Comparison of ENCODE assay signal across 26 mouse cellular contexts in the genomic region with DNA sequence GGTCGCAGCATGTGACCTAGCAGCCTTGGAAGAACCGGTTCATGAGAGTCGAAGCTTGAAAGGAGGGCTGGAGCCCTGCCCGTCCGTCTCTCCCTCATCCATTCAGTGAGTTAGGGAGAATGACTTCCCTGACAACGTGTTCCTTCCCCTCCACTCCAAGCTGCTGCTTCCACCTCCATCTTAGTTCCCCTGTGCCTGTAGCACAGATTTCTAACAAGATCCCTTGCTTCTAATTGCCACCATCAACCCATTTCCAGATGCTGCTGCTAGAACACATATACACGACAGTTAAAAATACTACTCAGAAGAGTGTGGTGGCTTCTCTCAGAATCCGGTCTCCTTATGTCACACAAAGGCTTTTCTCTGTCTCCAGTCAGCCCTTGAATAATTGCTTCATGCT.
DNase-seq lines count a peak whose midpoint lies in the region; ATAC-seq and TF ChIP-seq lines count a peak whose summit lies in the region.
"Had no signal": no experiment of that assay in that cellular context is flagged by ENCODE, and none has a peak within 500 bp of the region (broad histone marks: within the 10 kb centered on the region; RNA-seq: fewer than 3 reads in every experiment).

No protein-coding gene starts in this region.

- H3K9ac ChIP-seq in midbrain, embryonic 15.5 days: no peak overlapping the region
- no peak overlapping the region for H3K9ac ChIP-seq in midbrain, postnatal 0 days (replicated peaks; ENCODE audit: low read length, poor library complexity, severe bottlenecking)
- H3K9ac ChIP-seq: embryonic facial prominence, embryonic 13.5 days; forebrain, postnatal 0 days; heart, embryonic 13.5 days; hindbrain, embryonic 15.5 days; kidney, embryonic 15.5 days; liver, embryonic 12.5 days; liver, postnatal 0 days; midbrain, embryonic 13.5 days had no signal

- DNase-seq in cerebellum, postnatal 14 days: peak; percentile 27 to 33
- DNase-seq in cerebellum, adult 8-10 months: no peak
- peak; percentile 7 to 12 for DNase-seq in layer of hippocampus, adult 2 months (ENCODE audit: low spot score in 2 of 2)
- DNase-seq in layer of hippocampus, adult 8-10 months (ENCODE audit: low spot score in 2 of 2): no peak
- no peak for DNase-seq in midbrain, postnatal 0 days (ENCODE audit: low spot score)
- no peak for DNase-seq in adrenal gland, postnatal 36 days
- DNase-seq: adrenal gland, postnatal 10 days; cerebellum, adult 18-20 months; cerebellum, postnatal 36 days; forebrain, postnatal 0 days; heart, postnatal 10 days; kidney, adult 11 months; kidney, postnatal 25 days; liver, postnatal 0 days; lung, postnatal 36 days; thymus, postnatal 4 days had no signal

- no peak for TF ChIP-seq CTCF in layer of hippocampus, adult 2 months (conservative IDR thresholded peaks at IDR 0.05)
- TF ChIP-seq CTCF in midbrain, postnatal 0 days (IDR thresholded peaks at IDR 0.05): no peak
- TF ChIP-seq CTCF in olfactory bulb, adult 2 months (IDR thresholded peaks at IDR 0.05; ENCODE audit: insufficient read depth, low read depth, low read length): no peak

- H3K9me3 ChIP-seq in midbrain, embryonic 15.5 days: no peaks in the 10 kb centered on the region
- H3K9me3 ChIP-seq in midbrain, postnatal 0 days (ENCODE audit: low read length): no peaks in the 10 kb centered on the region
- H3K9me3 ChIP-seq: embryonic facial prominence, embryonic 13.5 days; heart, embryonic 13.5 days; hindbrain, embryonic 15.5 days; kidney, embryonic 15.5 days; liver, embryonic 12.5 days; midbrain, embryonic 13.5 days had no signal

- no peaks in the 10 kb centered on the region for H3K36me3 ChIP-seq in midbrain, embryonic 15.5 days (replicated peaks)
- no peaks in the 10 kb centered on the region for H3K36me3 ChIP-seq in midbrain, postnatal 0 days (ENCODE audit: insufficient read depth, low read length)
- H3K36me3 ChIP-seq: embryonic facial prominence, embryonic 13.5 days; G1E; heart, embryonic 13.5 days; hindbrain, embryonic 15.5 days; kidney, embryonic 15.5 days; liver, embryonic 12.5 days; midbrain, embryonic 13.5 days had no signal

- H3K27ac ChIP-seq in layer of hippocampus, adult 2 months: peak overlapping the region; percentile 39; the same call in 1 of the 2 replicates
- H3K27ac ChIP-seq in midbrain, embryonic 15.5 days: no peak overlapping the region
- H3K27ac ChIP-seq in midbrain, postnatal 0 days (ENCODE audit: low read depth, low read length): no peak overlapping the region
- peak overlapping the region; percentile 58 for H3K27ac ChIP-seq in olfactory bulb, adult 2 months (ENCODE audit: insufficient read depth, low read depth, low read length)
- H3K27ac ChIP-seq: embryonic facial prominence, embryonic 13.5 days; heart, embryonic 13.5 days; hindbrain, embryonic 15.5 days; kidney, embryonic 15.5 days; liver, embryonic 12.5 days; midbrain, embryonic 13.5 days had no signal

- H3K4me3 ChIP-seq in layer of hippocampus, adult 2 months: no peak overlapping the region
- H3K4me3 ChIP-seq in midbrain, embryonic 15.5 days: no peak overlapping the region
- H3K4me3 ChIP-seq in midbrain, postnatal 0 days (ENCODE audit: low read depth, low read length): no peak overlapping the region
- H3K4me3 ChIP-seq in olfactory bulb, adult 2 months (ENCODE audit: insufficient read depth, low read depth, low read length): no peak overlapping the region
- H3K4me3 ChIP-seq: embryonic facial prominence, embryonic 13.5 days; heart, embryonic 13.5 days; hindbrain, embryonic 15.5 days; kidney, embryonic 15.5 days; liver, embryonic 12.5 days; midbrain, embryonic 13.5 days had no signal

- no peak overlapping the region for H3K4me2 ChIP-seq in midbrain, embryonic 15.5 days
- H3K4me2 ChIP-seq in midbrain, postnatal 0 days (ENCODE audit: low read depth, low read length, poor library complexity, severe bottlenecking): no peak overlapping the region
- H3K4me2 ChIP-seq: embryonic facial prominence, embryonic 13.5 days; heart, embryonic 13.5 days; hindbrain, embryonic 15.5 days; kidney, embryonic 15.5 days; liver, embryonic 12.5 days; midbrain, embryonic 13.5 days had no signal

- no peaks in the 10 kb centered on the region for H3K27me3 ChIP-seq in midbrain, embryonic 15.5 days (replicated peaks)
- H3K27me3 ChIP-seq in midbrain, postnatal 0 days (ENCODE audit: insufficient read depth, low read length): no peaks in the 10 kb centered on the region
- H3K27me3 ChIP-seq: embryonic facial prominence, embryonic 13.5 days; heart, embryonic 13.5 days; hindbrain, embryonic 15.5 days; kidney, embryonic 15.5 days; liver, embryonic 12.5 days; midbrain, embryonic 13.5 days had no signal

- 62% methylated on average over 8 of the region's 8 CpGs for WGBS in midbrain, embryonic 15.5 days
- WGBS in midbrain, postnatal 0 days: 53% methylated on average over 8 of the region's 8 CpGs
- WGBS in olfactory bulb, adult 2 months: 30% methylated on average over 8 of the region's 8 CpGs

- TF ChIP-seq POLR2A in olfactory bulb, adult 2 months (IDR thresholded peaks at IDR 0.05; ENCODE audit: insufficient read depth, low read depth, low read length): no peak

- 0 out of 2 replicates have a peak, but pooled peaks have one; percentile 45 for ATAC-seq in midbrain, embryonic 15.5 days (replicated peaks)
- ATAC-seq in midbrain, postnatal 0 days (ENCODE audit: low FRiP score): no peak
- ATAC-seq: forebrain, postnatal 0 days; inflammation-experienced regulatory T-cells, adult 6 months; liver, embryonic 12.5 days; liver, postnatal 0 days; midbrain, embryonic 13.5 days had no signal

- no peaks in the 10 kb centered on the region for H3K4me1 ChIP-seq in midbrain, embryonic 15.5 days
- no peaks in the 10 kb centered on the region for H3K4me1 ChIP-seq in midbrain, postnatal 0 days (ENCODE audit: insufficient read depth, low read length)
- H3K4me1 ChIP-seq in olfactory bulb, adult 2 months (ENCODE audit: control insufficient read depth, insufficient read depth, low read length): peaks cover 16% of the 10 kb centered on the region
- H3K4me1 ChIP-seq: hindbrain, embryonic 15.5 days; kidney, embryonic 15.5 days; liver, embryonic 12.5 days; midbrain, embryonic 13.5 days had no signal

Comparison
In these comparisons a context has a peak if more than half of its experiments do, and no peak if none do; other contexts are left out.
1. DNase-seq: peak in cerebellum, postnatal 14 days (2 of 2) and layer of hippocampus, adult 2 months (2 of 2); none in cerebellum, adult 8-10 months (single experiment), layer of hippocampus, adult 8-10 months (0 of 2), midbrain, postnatal 0 days (single experiment) and adrenal gland, postnatal 36 days (0 of 2).
2. H3K27ac ChIP-seq: peak in layer of hippocampus, adult 2 months (single experiment) and olfactory bulb, adult 2 months (single experiment); none in midbrain, embryonic 15.5 days (single experiment) and midbrain, postnatal 0 days (single experiment).